ENCODE assay signal across 11 mouse cellular contexts in genomic region chr8:123334467-123334866, GRCm38 (mm10). TPM values are rescaled to one million over a fixed set of nuclear protein-coding genes. Genes with fewer than 3 reads are reported as not detected.
A peak's percentile ranks its signal among the peaks of the same experiment; 100 is the strongest.
DNase-seq lines count a peak whose midpoint lies in the region; ATAC-seq and TF ChIP-seq lines count a peak whose summit lies in the region.
"Had no signal": no experiment of that assay in that cellular context is flagged by ENCODE, and none has a peak within 500 bp of the region (broad histone marks: within the 10 kb centered on the region; RNA-seq: fewer than 3 reads in every experiment).

No protein-coding gene starts in this region.

- 3% methylated on average over 1 of the region's 1 CpGs for WGBS in intestine, embryonic 15.5 days
- WGBS in intestine, embryonic 16.5 days = 0% methylated on average over 1 of the region's 1 CpGs
- 2% methylated on average over 1 of the region's 1 CpGs for WGBS in embryonic facial prominence, embryonic 10.5 days
- WGBS in intestine, postnatal 0 days = 11% methylated on average over 1 of the region's 1 CpGs
- WGBS in neural tube, embryonic 13.5 days = 7% methylated on average over 1 of the region's 1 CpGs

- 0 out of 2 replicates have a peak, but pooled peaks cover 10% of the 10 kb centered on the region for H3K27me3 ChIP-seq in intestine, embryonic 15.5 days (replicated peaks)
- H3K27me3 ChIP-seq in intestine, embryonic 16.5 days (replicated peaks; ENCODE audit: control insufficient read depth, insufficient read depth, low read length) = no peaks in the 10 kb centered on the region
- peaks cover 33% of the 10 kb centered on the region for H3K27me3 ChIP-seq in embryonic facial prominence, embryonic 10.5 days (replicated peaks; ENCODE audit: low read depth, poor library complexity, severe bottlenecking)
- peaks cover 5% of the 10 kb centered on the region; the same call in 1 of the 2 replicates for H3K27me3 ChIP-seq in intestine, postnatal 0 days (replicated peaks; ENCODE audit: control insufficient read depth, insufficient read depth, low read length)
- H3K27me3 ChIP-seq in neural tube, embryonic 13.5 days = no peaks in the 10 kb centered on the region

- no peak overlapping the region for H3K4me3 ChIP-seq in intestine, embryonic 15.5 days (replicated peaks)
- no peak overlapping the region for H3K4me3 ChIP-seq in intestine, embryonic 16.5 days (ENCODE audit: low read length)
- peak overlapping the region; percentile 81 for H3K4me3 ChIP-seq in embryonic facial prominence, embryonic 10.5 days
- H3K4me3 ChIP-seq in intestine, postnatal 0 days (ENCODE audit: low read depth, low read length) = no peak overlapping the region
- peak overlapping the region; percentile 85 for H3K4me3 ChIP-seq in neural tube, embryonic 13.5 days
- H3K4me3 ChIP-seq: limb, embryonic 10.5 days had no signal

- no peak for DNase-seq in embryonic facial prominence, embryonic 10.5 days (ENCODE audit: low spot score)
- no peak for DNase-seq in thymus, postnatal 36 days
- DNase-seq in layer of hippocampus, postnatal 36 days = no peak
- no peak for DNase-seq in layer of hippocampus, adult 9-10 months (ENCODE audit: low spot score)
- DNase-seq: adrenal gland, postnatal 36 days; spleen, adult 18-20 months had no signal

- no peak overlapping the region for H3K27ac ChIP-seq in intestine, embryonic 15.5 days
- no peak overlapping the region for H3K27ac ChIP-seq in intestine, embryonic 16.5 days (ENCODE audit: low read length)
- H3K27ac ChIP-seq in embryonic facial prominence, embryonic 10.5 days (replicated peaks) = no peak overlapping the region
- no peak overlapping the region for H3K27ac ChIP-seq in intestine, postnatal 0 days (ENCODE audit: low read depth, low read length)
- peak overlapping the region; percentile 96 for H3K27ac ChIP-seq in neural tube, embryonic 13.5 days (replicated peaks)
- H3K27ac ChIP-seq: limb, embryonic 10.5 days had no signal

- no peak for ATAC-seq in intestine, embryonic 15.5 days
- no peak for ATAC-seq in intestine, embryonic 16.5 days
- ATAC-seq in intestine, postnatal 0 days = no peak
- ATAC-seq in neural tube, embryonic 13.5 days (ENCODE audit: low read depth) = no peak

- no peak overlapping the region for H3K9ac ChIP-seq in intestine, embryonic 15.5 days
- H3K9ac ChIP-seq in intestine, embryonic 16.5 days (ENCODE audit: low read depth, low read length) = no peak overlapping the region
- no peak overlapping the region for H3K9ac ChIP-seq in intestine, postnatal 0 days (ENCODE audit: low read depth, low read length)
- H3K9ac ChIP-seq in neural tube, embryonic 13.5 days = peak overlapping the region; percentile 94

- TF ChIP-seq CTCF in intestine, postnatal 0 days (IDR thresholded peaks at IDR 0.05; ENCODE audit: low read depth) = no peak

- peaks cover 19% of the 10 kb centered on the region for H3K4me1 ChIP-seq in intestine, embryonic 15.5 days (replicated peaks)
- peaks cover 23% of the 10 kb centered on the region for H3K4me1 ChIP-seq in intestine, embryonic 16.5 days (ENCODE audit: control insufficient read depth, insufficient read depth, low read length)
- peaks cover 34% of the 10 kb centered on the region for H3K4me1 ChIP-seq in embryonic facial prominence, embryonic 10.5 days
- no peaks in the 10 kb centered on the region for H3K4me1 ChIP-seq in intestine, postnatal 0 days (replicated peaks; ENCODE audit: control insufficient read depth, insufficient read depth, low read length)
- H3K4me1 ChIP-seq in neural tube, embryonic 13.5 days (replicated peaks) = peaks cover 36% of the 10 kb centered on the region

- no peaks in the 10 kb centered on the region for H3K36me3 ChIP-seq in intestine, embryonic 15.5 days
- H3K36me3 ChIP-seq in intestine, embryonic 16.5 days (ENCODE audit: control insufficient read depth, insufficient read depth, low read length) = no peaks in the 10 kb centered on the region
- no peaks in the 10 kb centered on the region for H3K36me3 ChIP-seq in embryonic facial prominence, embryonic 10.5 days (replicated peaks)
- H3K36me3 ChIP-seq in intestine, postnatal 0 days (ENCODE audit: control insufficient read depth, insufficient read depth) = no peaks in the 10 kb centered on the region
- H3K36me3 ChIP-seq in neural tube, embryonic 13.5 days = peaks cover under 1% of the 10 kb centered on the region; the same call in 1 of the 2 replicates
- H3K36me3 ChIP-seq: limb, embryonic 10.5 days had no signal

- H3K4me2 ChIP-seq in intestine, embryonic 15.5 days (replicated peaks) = 0 out of 2 replicates have a peak overlapping the region, but pooled peaks have one; percentile 20
- no peak overlapping the region for H3K4me2 ChIP-seq in intestine, embryonic 16.5 days (ENCODE audit: low read depth, low read length)
- 0 out of 2 replicates have a peak overlapping the region, but pooled peaks have one; percentile 86 for H3K4me2 ChIP-seq in intestine, postnatal 0 days (replicated peaks; ENCODE audit: low read depth)
- H3K4me2 ChIP-seq in neural tube, embryonic 13.5 days = peak overlapping the region; percentile 63

- no peaks in the 10 kb centered on the region for H3K9me3 ChIP-seq in intestine, embryonic 15.5 days
- H3K9me3 ChIP-seq in intestine, embryonic 16.5 days (ENCODE audit: control insufficient read depth, low read length) = no peaks in the 10 kb centered on the region
- H3K9me3 ChIP-seq in embryonic facial prominence, embryonic 10.5 days = no peaks in the 10 kb centered on the region
- no peaks in the 10 kb centered on the region for H3K9me3 ChIP-seq in intestine, postnatal 0 days (ENCODE audit: control insufficient read depth)
- H3K9me3 ChIP-seq in neural tube, embryonic 13.5 days = no peaks in the 10 kb centered on the region
- H3K9me3 ChIP-seq: limb, embryonic 10.5 days had no signal

RNA-seq across cellular contexts. Expression of gene Spire2, which starts 2.0 kb away (rescaled TPM):
- polyA plus RNA-seq in intestine, embryonic 15.5 days (2015; fragmentation: Nextera tagmentation; extraction: Ambion mirVana) = 3.9 and 4.4 TPM in 2 replicates
- polyA plus RNA-seq in intestine, embryonic 16.5 days (2015; fragmentation: Nextera tagmentation; extraction: Ambion mirVana) = 0.89 and 2.0 TPM in 2 replicates
- 4.3 and 5.8 TPM in 2 replicates for polyA plus RNA-seq in embryonic facial prominence, embryonic 10.5 days (2016; fragmentation: Nextera tagmentation; extraction: Ambion mirVana)
- 1.8 and 2.5 TPM in 2 replicates for polyA plus RNA-seq in intestine, postnatal 0 days (2015; fragmentation: Nextera tagmentation; extraction: Ambion mirVana)
- polyA plus RNA-seq in neural tube, embryonic 13.5 days (2015; fragmentation: Nextera tagmentation; extraction: Ambion mirVana) = 35.9 and 40.2 TPM in 2 replicates
- 10 to 100 TPM; 15.2 to 17.2 TPM for total RNA-seq in layer of hippocampus, postnatal 36 days (2021)

RNA-seq across cellular contexts. Expression of gene Fanca, which starts 16.1 kb away (rescaled TPM):
- 19.5 and 21.8 TPM in 2 replicates for polyA plus RNA-seq in intestine, embryonic 15.5 days (2015; fragmentation: Nextera tagmentation; extraction: Ambion mirVana)
- 15.8 and 20.2 TPM in 2 replicates for polyA plus RNA-seq in intestine, embryonic 16.5 days (2015; fragmentation: Nextera tagmentation; extraction: Ambion mirVana)
- 49.4 and 52.3 TPM in 2 replicates for polyA plus RNA-seq in embryonic facial prominence, embryonic 10.5 days (2016; fragmentation: Nextera tagmentation; extraction: Ambion mirVana)
- polyA plus RNA-seq in intestine, postnatal 0 days (2015; fragmentation: Nextera tagmentation; extraction: Ambion mirVana) = 5.3 and 7.8 TPM in 2 replicates
- 9.3 and 11.0 TPM in 2 replicates for polyA plus RNA-seq in neural tube, embryonic 13.5 days (2015; fragmentation: Nextera tagmentation; extraction: Ambion mirVana)
- total RNA-seq in layer of hippocampus, postnatal 36 days (2021) = 1 to 10 TPM; 3.6 to 4.0 TPM

RNA-seq across cellular contexts. Expression of gene Tcf25, which starts 39.1 kb away (rescaled TPM):
- polyA plus RNA-seq in intestine, embryonic 15.5 days (2015; fragmentation: Nextera tagmentation; extraction: Ambion mirVana) = 147 and 170 TPM in 2 replicates
- 155 and 161 TPM in 2 replicates for polyA plus RNA-seq in intestine, embryonic 16.5 days (2015; fragmentation: Nextera tagmentation; extraction: Ambion mirVana)
- 141 and 144 TPM in 2 replicates for polyA plus RNA-seq in embryonic facial prominence, embryonic 10.5 days (2016; fragmentation: Nextera tagmentation; extraction: Ambion mirVana)
- polyA plus RNA-seq in intestine, postnatal 0 days (2015; fragmentation: Nextera tagmentation; extraction: Ambion mirVana) = 147 and 178 TPM in 2 replicates
- 317 and 328 TPM in 2 replicates for polyA plus RNA-seq in neural tube, embryonic 13.5 days (2015; fragmentation: Nextera tagmentation; extraction: Ambion mirVana)
- 100 to 1,000 TPM; 510 to 526 TPM for total RNA-seq in layer of hippocampus, postnatal 36 days (2021)

Comparison
In these comparisons a context has a peak if more than half of its experiments do, and no peak if none do; other contexts are left out.
1. H3K4me3 ChIP-seq: peak in embryonic facial prominence, embryonic 10.5 days (single experiment) and neural tube, embryonic 13.5 days (single experiment); none in intestine, embryonic 15.5 days (single experiment), intestine, embryonic 16.5 days (single experiment) and intestine, postnatal 0 days (single experiment).